Mouse (Mus musculus): ENCODE measurements around the gene Mcub. TPM values are rescaled to one million over a fixed set of nuclear protein-coding genes. Genes with fewer than 3 reads are reported as not detected.

The Mcub gene
- polyA plus RNA-seq, 1 experiment = 1.8 TPM

DNA sequence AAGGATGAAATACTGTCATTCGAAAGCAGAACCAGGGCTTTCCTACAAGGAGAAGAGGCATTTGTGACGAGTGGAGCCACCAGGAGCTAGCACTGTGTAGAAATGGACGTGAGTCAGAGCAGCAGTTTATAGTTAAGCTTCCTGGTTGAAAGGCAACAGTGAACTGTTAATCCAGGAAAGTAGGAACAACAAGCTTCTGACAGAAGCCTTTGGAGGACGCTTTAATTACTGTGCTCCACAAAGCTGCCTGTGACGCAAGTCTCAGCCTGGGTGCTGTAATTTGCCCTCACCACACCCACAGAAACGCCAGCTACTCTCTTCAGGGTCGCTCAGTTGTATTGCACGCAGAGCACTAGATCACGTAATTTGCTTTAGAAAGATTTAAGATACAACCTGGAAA is 33.4 kb downstream of the Mcub start:
- TF ChIP-seq CTCF (IDR thresholded peaks at IDR 0.05; ENCODE audit: extremely low read depth, insufficient read depth, low read length) (no peak), POLR2A (IDR thresholded peaks at IDR 0.05; ENCODE audit: extremely low read depth, insufficient read depth, low read length) (no peak)
- H3K4me3 ChIP-seq (ENCODE audit: insufficient read depth, low read length) = no peak overlapping the region
- H3K4me1 ChIP-seq (ENCODE audit: control insufficient read depth, insufficient read depth, low read length) = no peaks in the 10 kb centered on the region; the same call in 1 of the 2 replicates
- no peak overlapping the region for H3K27ac ChIP-seq (ENCODE audit: insufficient read depth, low read length)

GRCm38 (mm10) chr3:129932443-129932842 is 37.6 kb downstream of the Mcub start:
- no peak overlapping the region for H3K4me3 ChIP-seq (ENCODE audit: insufficient read depth, low read length)
- TF ChIP-seq CTCF (IDR thresholded peaks at IDR 0.05; ENCODE audit: extremely low read depth, insufficient read depth, low read length) (peak; percentile 32), POLR2A (IDR thresholded peaks at IDR 0.05; ENCODE audit: extremely low read depth, insufficient read depth, low read length) (no peak)
- no peak overlapping the region for H3K27ac ChIP-seq (ENCODE audit: insufficient read depth, low read length)
- no peaks in the 10 kb centered on the region; the same call in 1 of the 2 replicates for H3K4me1 ChIP-seq (ENCODE audit: control insufficient read depth, insufficient read depth, low read length)

DNA sequence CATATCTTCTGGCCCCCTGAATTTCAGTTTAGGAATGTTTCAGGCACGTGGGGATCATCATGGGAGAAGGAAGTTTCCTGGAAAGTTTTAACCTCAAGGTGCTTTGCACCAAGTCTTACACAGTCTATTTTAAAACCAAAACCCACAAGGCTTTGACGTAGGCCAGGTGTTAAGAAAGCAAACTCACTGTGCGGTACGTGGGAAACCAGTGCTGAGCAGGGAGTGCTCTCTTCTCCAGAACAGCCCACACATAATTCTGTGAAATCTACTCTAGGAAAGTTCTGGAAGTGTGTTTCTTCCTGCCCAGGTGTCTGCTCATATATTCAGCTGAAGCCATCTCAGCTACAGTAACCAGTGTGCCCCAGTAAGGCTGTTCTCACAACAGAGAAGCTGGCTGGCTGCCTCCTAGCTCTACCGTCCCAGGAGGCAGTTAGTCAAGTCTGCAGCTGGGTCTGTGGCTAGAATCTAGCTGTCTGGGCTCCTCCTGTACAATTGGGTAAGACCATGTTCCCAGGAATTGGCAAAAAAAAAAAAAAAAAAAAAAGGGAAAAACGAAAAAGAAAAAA is 39.7 kb downstream of the Mcub start:
- Histone ChIP-seq H3K4me3 (ENCODE audit: insufficient read depth, low read length) (no peak overlapping the region), H3K27ac (ENCODE audit: insufficient read depth, low read length) (no peak overlapping the region), H3K4me1 (ENCODE audit: control insufficient read depth, insufficient read depth, low read length) (no peaks in the 10 kb centered on the region; the same call in 1 of the 2 replicates)
- TF ChIP-seq POLR2A (IDR thresholded peaks at IDR 0.05; ENCODE audit: extremely low read depth, insufficient read depth, low read length) (no peak), CTCF (IDR thresholded peaks at IDR 0.05; ENCODE audit: extremely low read depth, insufficient read depth, low read length) (no peak)

DNA sequence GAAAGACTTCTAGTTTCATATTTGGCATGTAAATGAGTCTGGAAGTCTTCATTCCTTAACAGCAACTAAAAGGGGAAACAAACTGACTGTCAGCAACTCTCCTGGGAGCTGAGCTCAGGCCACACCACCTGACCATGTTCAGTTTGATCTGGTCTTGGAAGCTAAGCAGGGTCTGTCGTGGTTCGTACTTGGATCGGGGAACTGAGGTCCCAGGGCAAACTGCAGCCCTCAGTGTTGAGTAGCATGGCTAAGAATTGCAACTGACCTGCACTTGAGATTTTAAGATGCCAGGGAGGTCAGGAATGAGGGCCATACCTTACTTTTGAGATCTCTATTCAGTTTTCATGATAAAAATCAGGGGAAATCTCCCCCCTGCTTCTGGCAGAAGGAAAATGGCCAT is 44.1 kb downstream of the Mcub start:
- Histone ChIP-seq H3K4me1 (ENCODE audit: control insufficient read depth, insufficient read depth, low read length) (no peaks in the 10 kb centered on the region; the same call in 1 of the 2 replicates), H3K27ac (ENCODE audit: insufficient read depth, low read length) (no peak overlapping the region), H3K4me3 (ENCODE audit: insufficient read depth, low read length) (no peak overlapping the region)
- TF ChIP-seq CTCF (IDR thresholded peaks at IDR 0.05; ENCODE audit: extremely low read depth, insufficient read depth, low read length) (no peak), POLR2A (IDR thresholded peaks at IDR 0.05; ENCODE audit: extremely low read depth, insufficient read depth, low read length) (no peak)

DNA sequence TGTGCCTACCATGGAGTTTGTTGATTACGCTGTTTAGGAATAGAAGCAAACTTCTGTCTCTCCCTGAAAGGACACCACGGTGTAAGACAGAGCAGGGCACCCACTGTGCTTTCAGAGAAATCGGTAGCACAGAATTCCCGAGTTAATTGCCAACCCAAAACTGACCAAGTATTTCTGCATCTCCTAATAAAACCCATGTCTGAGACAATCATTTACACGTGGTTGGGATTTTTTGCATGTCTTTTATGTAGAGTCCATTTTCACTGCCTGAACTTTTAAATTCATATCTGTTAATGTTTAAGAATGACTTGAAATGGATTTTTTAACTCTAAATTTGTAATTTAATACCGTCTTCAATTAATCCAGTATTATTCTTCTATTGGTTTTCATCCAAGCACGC is 46.4 kb downstream of the Mcub start:
- Histone ChIP-seq H3K4me1 (ENCODE audit: control insufficient read depth, insufficient read depth, low read length) (no peaks in the 10 kb centered on the region), H3K27ac (ENCODE audit: insufficient read depth, low read length) (no peak overlapping the region), H3K4me3 (ENCODE audit: insufficient read depth, low read length) (no peak overlapping the region)
- TF ChIP-seq POLR2A (IDR thresholded peaks at IDR 0.05; ENCODE audit: extremely low read depth, insufficient read depth, low read length) = no peak

DNA sequence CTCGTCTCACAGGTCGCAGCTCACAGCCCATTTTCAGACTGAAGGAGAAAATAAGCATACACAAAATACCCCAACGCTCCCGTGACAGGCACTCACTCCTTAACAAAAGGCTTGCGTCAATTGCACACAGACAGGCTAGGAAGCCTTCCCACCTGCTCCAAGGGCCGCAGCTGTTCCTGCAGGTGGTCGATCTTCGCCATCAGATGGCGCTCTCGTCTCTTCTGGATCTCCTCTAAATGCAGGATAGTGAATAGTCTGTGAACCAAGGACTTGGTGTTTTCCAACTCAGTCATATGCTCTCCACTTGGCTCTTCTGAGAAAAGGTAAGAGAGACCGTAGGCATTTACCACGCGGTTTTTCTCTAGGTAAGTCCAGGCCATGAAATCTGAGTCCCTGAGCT is 51.6 kb downstream of the Mcub start:
- Histone ChIP-seq H3K27ac (ENCODE audit: insufficient read depth, low read length) (no peak overlapping the region), H3K4me3 (ENCODE audit: insufficient read depth, low read length) (no peak overlapping the region)
- TF ChIP-seq POLR2A (IDR thresholded peaks at IDR 0.05; ENCODE audit: extremely low read depth, insufficient read depth, low read length) (no peak), CTCF (IDR thresholded peaks at IDR 0.05; ENCODE audit: extremely low read depth, insufficient read depth, low read length) (peak; percentile 76)

GRCm38 (mm10) chr3:129917424-129917823 is 52.6 kb downstream of the Mcub start:
- no peak overlapping the region for H3K27ac ChIP-seq (ENCODE audit: insufficient read depth, low read length)
- no peaks in the 10 kb centered on the region for H3K4me1 ChIP-seq (ENCODE audit: control insufficient read depth, insufficient read depth, low read length)
- TF ChIP-seq POLR2A (IDR thresholded peaks at IDR 0.05; ENCODE audit: extremely low read depth, insufficient read depth, low read length) (no peak), CTCF (IDR thresholded peaks at IDR 0.05; ENCODE audit: extremely low read depth, insufficient read depth, low read length) (no peak)
- no peak overlapping the region for H3K4me3 ChIP-seq (ENCODE audit: insufficient read depth, low read length)

More for the DNA sequence above, 51.6 kb downstream of the Mcub start:
- no peaks in the 10 kb centered on the region for H3K4me1 ChIP-seq (ENCODE audit: control insufficient read depth, insufficient read depth, low read length)

GRCm38 (mm10) chr3:129913241-129913640 is 56.8 kb downstream of the Mcub start:
- TF ChIP-seq POLR2A (IDR thresholded peaks at IDR 0.05; ENCODE audit: extremely low read depth, insufficient read depth, low read length) (no peak), CTCF (IDR thresholded peaks at IDR 0.05; ENCODE audit: extremely low read depth, insufficient read depth, low read length) (no peak)

DNA sequence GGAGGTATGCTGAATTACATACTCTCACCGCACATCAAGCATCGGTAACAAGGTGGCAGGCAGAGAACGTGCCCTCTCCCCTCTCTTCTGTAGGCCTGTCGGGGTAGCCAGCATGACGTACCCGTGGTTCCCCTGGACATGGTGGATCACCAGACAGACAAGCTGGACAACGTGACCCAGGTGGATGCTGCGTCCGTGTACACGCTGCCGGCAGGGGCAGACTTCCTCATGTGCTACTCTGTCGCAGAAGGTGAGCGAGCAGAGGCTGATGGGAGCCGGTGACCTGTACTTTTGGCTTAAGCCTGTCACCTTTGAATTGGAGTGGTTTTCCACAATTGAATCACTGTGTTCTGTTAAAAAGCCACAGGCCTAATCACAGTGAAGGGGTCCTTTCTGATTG is 58.0 kb downstream of the Mcub start:
- H3K4me1 ChIP-seq (ENCODE audit: control insufficient read depth, insufficient read depth, low read length) = no peaks in the 10 kb centered on the region
- H3K4me3 ChIP-seq (ENCODE audit: insufficient read depth, low read length) = no peak overlapping the region
- TF ChIP-seq CTCF (IDR thresholded peaks at IDR 0.05; ENCODE audit: extremely low read depth, insufficient read depth, low read length) (no peak), POLR2A (IDR thresholded peaks at IDR 0.05; ENCODE audit: extremely low read depth, insufficient read depth, low read length) (no peak)
- no peak overlapping the region for H3K27ac ChIP-seq (ENCODE audit: insufficient read depth, low read length)

More at GRCm38 (mm10) chr3:129913241-129913640, 56.8 kb downstream of the Mcub start:
- Histone ChIP-seq H3K4me3 (ENCODE audit: insufficient read depth, low read length) (no peak overlapping the region), H3K27ac (ENCODE audit: insufficient read depth, low read length) (no peak overlapping the region), H3K4me1 (ENCODE audit: control insufficient read depth, insufficient read depth, low read length) (no peaks in the 10 kb centered on the region)

DNA sequence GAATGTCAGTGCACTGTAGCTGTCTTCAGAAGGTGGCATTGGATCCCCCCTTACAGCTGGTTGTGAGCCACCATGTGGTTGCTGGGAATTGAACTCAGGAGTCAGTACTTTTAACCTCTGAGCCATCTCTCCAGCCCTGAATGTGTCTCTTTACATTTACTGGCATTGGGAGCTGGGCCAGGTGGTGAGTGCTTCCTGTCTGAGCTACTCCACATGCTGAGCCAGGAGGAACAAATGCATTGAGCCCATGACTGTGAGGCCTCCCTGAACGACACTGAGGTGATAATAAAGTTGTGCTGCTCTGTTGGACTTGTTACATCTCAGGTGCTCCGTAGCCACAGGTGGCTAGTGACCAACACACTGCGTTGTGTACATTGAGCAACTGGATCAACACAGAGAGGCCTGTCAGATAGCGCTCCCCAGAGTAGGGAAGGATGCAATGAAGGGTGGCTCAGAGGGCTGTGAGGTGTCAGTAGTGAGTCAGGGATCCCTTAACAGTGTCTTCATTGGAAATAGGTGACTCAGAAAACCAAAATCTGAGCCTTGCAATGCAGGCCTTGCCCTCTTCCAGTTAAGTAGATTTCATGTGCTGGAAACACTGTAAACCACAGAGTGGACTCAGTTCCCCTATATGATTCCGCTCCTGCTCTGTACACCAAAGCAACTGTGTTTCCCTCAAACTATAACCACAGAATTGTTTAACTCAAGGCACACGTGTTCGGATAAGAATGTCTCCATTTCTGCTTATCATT is 65.4 kb downstream of the Mcub start:
- Histone ChIP-seq H3K4me1 (ENCODE audit: control insufficient read depth, insufficient read depth, low read length) (peaks cover 1% of the 10 kb centered on the region; the same call in 1 of the 2 replicates), H3K27ac (ENCODE audit: insufficient read depth, low read length) (no peak overlapping the region), H3K4me3 (ENCODE audit: insufficient read depth, low read length) (no peak overlapping the region)
- TF ChIP-seq CTCF (IDR thresholded peaks at IDR 0.05; ENCODE audit: extremely low read depth, insufficient read depth, low read length) (no peak), POLR2A (IDR thresholded peaks at IDR 0.05; ENCODE audit: extremely low read depth, insufficient read depth, low read length) (no peak)

Measured in cortical plate, adult 2 months (tissue).